Mouse (Mus musculus): ENCODE measurements around the gene Tbck. TPM values are rescaled to one million over a fixed set of nuclear protein-coding genes. Genes with fewer than 3 reads are reported as not detected.

Gene Tbck
- polyA plus RNA-seq, 1 experiment from 2014 or later = 36.8 TPM

DNA sequence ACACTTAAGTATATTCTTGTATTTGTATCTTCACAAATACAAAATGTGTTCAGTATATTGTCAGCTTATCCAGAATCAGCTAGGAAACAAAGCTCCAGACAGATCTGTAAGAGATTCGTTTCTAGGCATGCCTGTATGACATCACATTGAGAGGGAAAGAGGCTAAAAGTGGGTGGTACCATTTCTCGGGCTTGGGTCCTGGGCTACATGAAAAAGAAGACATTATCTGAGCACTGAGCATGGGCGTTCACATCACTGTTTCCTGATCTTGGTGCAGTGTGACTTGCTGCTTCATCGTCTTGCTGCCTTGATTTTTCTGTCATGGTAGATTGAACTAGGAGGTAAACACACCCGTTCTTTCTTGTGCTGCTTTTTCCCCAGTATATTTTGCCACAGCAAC, 127.8 kb downstream of the Tbck start:
- H3K4me2 ChIP-seq (replicated peaks) = no peak overlapping the region
- WGBS = 81% methylated on average over 5 of the region's 5 CpGs
- ATAC-seq = no peak
- H3K4me3 ChIP-seq (replicated peaks) = no peak overlapping the region
- no peaks in the 10 kb centered on the region for H3K27me3 ChIP-seq
- H3K9me3 ChIP-seq = no peaks in the 10 kb centered on the region
- peaks cover 16% of the 10 kb centered on the region; the same call in 1 of the 2 replicates for H3K36me3 ChIP-seq
- no peaks in the 10 kb centered on the region for H3K4me1 ChIP-seq (replicated peaks)
- no peak overlapping the region for H3K27ac ChIP-seq
- no peak overlapping the region for H3K9ac ChIP-seq (replicated peaks)

DNA sequence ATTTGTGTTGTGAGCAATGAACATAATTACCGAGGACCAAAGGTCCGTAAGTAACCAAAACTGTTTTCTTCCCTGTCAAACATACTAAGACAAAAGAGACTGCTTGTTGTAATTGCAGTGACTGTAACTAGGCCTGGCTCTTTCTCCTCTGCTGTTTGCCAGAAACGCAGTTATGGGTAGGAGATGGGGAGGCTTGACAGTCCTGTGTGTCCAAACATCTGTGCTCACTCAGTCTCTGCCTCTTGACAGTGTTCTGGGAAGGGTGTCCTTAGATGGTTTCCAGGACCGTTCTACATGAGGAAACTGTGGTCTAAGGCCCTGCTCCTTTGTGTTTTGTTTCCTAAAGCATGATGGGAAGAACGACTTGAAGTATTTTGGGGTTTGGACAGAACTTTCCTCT, 128.4 kb downstream of the Tbck start:
- no peaks in the 10 kb centered on the region for H3K27me3 ChIP-seq
- H3K4me2 ChIP-seq (replicated peaks) = no peak overlapping the region
- WGBS = 90% methylated on average over 5 of the region's 5 CpGs
- no peak for ATAC-seq
- no peak overlapping the region for H3K27ac ChIP-seq
- H3K4me3 ChIP-seq (replicated peaks) = no peak overlapping the region
- H3K9ac ChIP-seq (replicated peaks) = no peak overlapping the region
- no peaks in the 10 kb centered on the region for H3K9me3 ChIP-seq
- no peaks in the 10 kb centered on the region for H3K4me1 ChIP-seq (replicated peaks)
- peaks cover 14% of the 10 kb centered on the region; the same call in 1 of the 2 replicates for H3K36me3 ChIP-seq

DNA sequence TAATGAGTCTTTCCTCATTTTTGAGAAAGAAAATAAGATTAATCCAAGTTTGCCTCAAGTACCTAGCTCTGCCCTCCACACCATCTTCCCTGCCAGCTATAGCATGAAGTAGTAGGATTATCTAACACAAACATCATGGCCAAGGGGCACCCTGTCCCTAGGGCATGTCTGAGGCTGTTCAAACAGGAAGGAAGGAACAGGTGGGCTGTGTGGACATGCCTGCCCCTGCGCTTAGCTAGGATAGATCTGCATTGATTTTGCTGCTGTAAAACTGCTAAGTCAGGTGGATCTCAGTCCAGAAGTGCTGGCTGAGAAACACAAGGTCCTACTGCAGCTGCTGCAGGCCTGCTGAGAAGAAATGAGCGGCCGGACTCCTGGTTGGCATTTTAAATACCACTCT, 129.2 kb downstream of the Tbck start:
- H3K27me3 ChIP-seq = no peaks in the 10 kb centered on the region
- peaks cover 7% of the 10 kb centered on the region; the same call in 1 of the 2 replicates for H3K36me3 ChIP-seq
- no peak overlapping the region for H3K4me3 ChIP-seq (replicated peaks)
- ATAC-seq = no peak
- WGBS = 95% methylated on average over 3 of the region's 3 CpGs
- no peaks in the 10 kb centered on the region for H3K4me1 ChIP-seq (replicated peaks)
- no peak overlapping the region for H3K9ac ChIP-seq (replicated peaks)
- no peak overlapping the region for H3K27ac ChIP-seq
- H3K4me2 ChIP-seq (replicated peaks) = no peak overlapping the region
- no peaks in the 10 kb centered on the region for H3K9me3 ChIP-seq

DNA sequence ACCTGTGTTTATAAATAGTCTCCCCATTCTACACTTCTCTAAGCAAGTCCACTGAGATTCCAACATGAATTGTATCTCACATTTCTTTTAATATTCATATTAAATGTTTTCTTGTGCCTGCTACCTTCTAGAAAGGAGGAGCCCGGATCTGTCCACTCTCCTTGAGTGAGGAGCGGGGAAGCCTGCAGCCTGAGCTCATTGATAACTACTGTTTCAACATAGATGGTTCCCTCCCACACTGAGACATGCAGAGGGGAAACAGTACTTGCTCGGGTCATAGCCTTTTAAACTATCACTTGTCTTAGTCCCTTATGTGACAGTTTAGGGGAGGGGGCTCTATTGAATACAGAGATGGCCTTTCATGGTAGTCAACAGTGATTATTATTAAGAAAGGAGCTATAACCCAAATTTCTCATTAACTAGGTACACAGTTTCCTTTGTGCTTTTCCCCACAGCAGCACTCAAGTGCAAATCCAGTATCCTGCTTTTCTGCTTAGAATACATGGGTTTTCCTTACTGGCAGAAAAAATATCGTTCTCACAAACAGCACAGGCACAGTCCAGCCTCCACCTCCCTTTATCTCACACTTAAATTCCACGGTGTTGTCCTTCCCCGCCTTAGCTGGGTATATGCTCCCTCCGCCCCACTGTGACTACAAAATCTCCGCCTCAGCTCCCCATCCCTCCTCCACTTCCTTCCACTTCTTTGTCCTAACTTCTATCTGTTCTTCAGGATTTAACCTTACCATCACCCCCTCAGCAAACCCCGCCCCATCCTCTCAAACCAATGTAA, 130.0 kb downstream of the Tbck start:
- Histone ChIP-seq H3K9ac (replicated peaks) (no peak overlapping the region), H3K4me2 (replicated peaks) (no peak overlapping the region), H3K4me1 (replicated peaks) (no peaks in the 10 kb centered on the region; the same call in 1 of the 2 replicates), H3K27me3 (no peaks in the 10 kb centered on the region), H3K27ac (no peak overlapping the region), H3K9me3 (no peaks in the 10 kb centered on the region), H3K36me3 (peaks cover 7% of the 10 kb centered on the region; the same call in 1 of the 2 replicates), H3K4me3 (replicated peaks) (no peak overlapping the region)
- WGBS = 78% methylated on average over 9 of the region's 9 CpGs
- no peak for ATAC-seq

DNA sequence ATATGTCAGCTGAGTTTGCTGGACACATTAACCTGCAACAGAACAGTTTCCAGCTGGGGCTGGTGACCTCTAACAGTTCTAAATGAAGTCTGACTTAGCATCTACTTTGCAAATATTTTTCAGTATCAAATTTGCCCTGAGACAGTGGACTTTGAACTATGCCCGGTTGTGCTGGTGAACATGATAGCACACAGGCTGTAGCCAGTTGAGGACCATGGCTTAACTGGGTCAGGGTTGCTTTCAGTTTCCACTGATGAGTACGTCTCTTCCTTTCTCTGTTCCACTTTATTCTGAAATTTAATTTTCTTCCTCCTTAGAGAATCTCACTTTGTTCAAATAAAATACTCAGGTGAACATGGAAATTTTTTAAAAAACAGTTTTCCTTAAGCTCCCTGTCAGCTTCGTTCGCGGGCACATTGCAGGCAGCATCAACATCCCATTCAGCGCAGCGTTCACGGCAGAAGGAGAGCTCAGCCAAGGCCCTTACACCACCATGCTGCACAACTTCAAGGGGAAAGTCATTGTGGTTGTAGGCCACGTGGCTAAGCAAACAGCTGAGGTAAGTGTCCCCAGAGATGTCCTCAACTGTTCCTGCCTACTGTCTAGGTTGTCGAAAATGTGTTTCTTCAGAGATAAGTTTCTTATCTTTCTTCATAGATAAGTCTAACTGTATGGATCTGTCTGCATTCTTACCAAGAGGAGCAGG, 131.0 kb downstream of the Tbck start:
- Histone ChIP-seq H3K4me2 (replicated peaks) (no peak overlapping the region), H3K4me3 (replicated peaks) (no peak overlapping the region), H3K4me1 (replicated peaks) (no peaks in the 10 kb centered on the region; the same call in 1 of the 2 replicates), H3K27ac (no peak overlapping the region), H3K36me3 (peaks cover 7% of the 10 kb centered on the region; the same call in 1 of the 2 replicates), H3K9me3 (no peaks in the 10 kb centered on the region), H3K9ac (replicated peaks) (no peak overlapping the region), H3K27me3 (no peaks in the 10 kb centered on the region)
- 94% methylated on average over 10 of the region's 10 CpGs for WGBS
- no peak for ATAC-seq

DNA sequence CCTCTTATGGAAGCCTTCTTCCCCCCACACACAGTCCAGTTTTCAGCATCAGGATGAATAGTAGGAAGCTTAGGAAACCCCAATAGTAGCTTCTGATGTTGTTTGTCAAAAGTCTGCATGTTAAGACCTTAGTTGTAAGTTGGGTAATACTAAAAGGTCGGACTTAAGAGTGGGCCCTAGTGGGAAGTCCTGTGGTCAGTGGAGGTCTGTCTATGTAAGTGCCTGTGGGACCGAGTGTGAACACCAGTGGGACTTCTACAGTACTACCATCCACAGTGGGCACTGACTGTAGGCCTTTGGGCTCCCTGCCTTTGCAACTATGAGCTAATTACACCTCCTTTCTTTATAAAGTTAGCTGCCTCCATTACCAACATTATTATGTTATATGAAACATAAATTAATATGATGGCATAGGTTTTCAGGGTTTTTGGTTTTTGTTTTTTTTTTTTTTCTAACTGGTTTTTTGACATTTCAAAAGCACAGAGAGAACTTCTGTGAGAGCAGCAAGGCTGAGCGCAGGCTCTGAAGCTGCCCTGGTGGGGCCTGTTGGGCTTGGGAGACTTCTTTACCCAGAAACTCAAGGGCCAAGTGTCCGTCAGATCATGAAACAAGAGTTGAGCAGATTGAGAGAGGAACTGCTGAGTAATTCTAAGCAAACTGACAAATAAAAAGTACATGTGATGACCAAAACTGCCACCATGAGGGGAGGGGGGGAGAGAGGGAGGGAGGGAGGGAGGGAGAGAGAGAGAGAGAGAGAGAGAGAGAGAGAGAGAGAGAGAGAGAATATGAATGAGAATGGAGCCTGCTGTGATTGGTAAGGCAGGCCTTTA, 131.8 kb downstream of the Tbck start:
- WGBS = 88% methylated on average over 4 of the region's 4 CpGs
- no peaks in the 10 kb centered on the region for H3K9me3 ChIP-seq
- no peak overlapping the region for H3K27ac ChIP-seq
- no peak for ATAC-seq
- no peaks in the 10 kb centered on the region for H3K27me3 ChIP-seq
- peaks cover 7% of the 10 kb centered on the region; the same call in 1 of the 2 replicates for H3K36me3 ChIP-seq
- H3K4me1 ChIP-seq (replicated peaks) = no peaks in the 10 kb centered on the region; the same call in 1 of the 2 replicates
- no peak overlapping the region for H3K9ac ChIP-seq (replicated peaks)
- H3K4me3 ChIP-seq (replicated peaks) = no peak overlapping the region
- no peak overlapping the region for H3K4me2 ChIP-seq (replicated peaks)

DNA sequence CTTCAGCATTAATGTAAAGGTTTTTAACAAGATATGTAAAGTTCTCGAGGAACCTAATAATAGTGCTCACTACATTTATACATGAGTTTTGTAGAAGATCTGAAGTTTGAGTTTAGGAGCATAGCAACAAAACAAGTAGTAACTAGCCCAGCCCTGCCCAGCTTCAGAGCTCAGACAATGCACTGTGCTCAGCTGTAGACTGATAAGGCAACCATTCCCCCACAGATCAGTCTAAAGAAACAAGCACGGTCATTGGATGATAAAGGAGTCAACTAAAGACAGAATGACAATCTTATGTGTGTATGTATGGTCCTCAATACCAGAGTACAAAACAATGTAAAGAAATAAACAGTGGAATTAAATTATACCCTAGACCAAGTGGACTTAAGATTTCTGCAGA, 135.5 kb downstream of the Tbck start:
- Histone ChIP-seq H3K27ac (no peak overlapping the region), H3K9me3 (no peaks in the 10 kb centered on the region), H3K4me1 (replicated peaks) (no peaks in the 10 kb centered on the region; the same call in 1 of the 2 replicates), H3K4me3 (replicated peaks) (no peak overlapping the region), H3K4me2 (replicated peaks) (no peak overlapping the region), H3K9ac (replicated peaks) (no peak overlapping the region), H3K27me3 (no peaks in the 10 kb centered on the region), H3K36me3 (peaks cover 2% of the 10 kb centered on the region; the same call in 1 of the 2 replicates)
- no peak for ATAC-seq
- 80% methylated on average over 2 of the region's 2 CpGs for WGBS

DNA sequence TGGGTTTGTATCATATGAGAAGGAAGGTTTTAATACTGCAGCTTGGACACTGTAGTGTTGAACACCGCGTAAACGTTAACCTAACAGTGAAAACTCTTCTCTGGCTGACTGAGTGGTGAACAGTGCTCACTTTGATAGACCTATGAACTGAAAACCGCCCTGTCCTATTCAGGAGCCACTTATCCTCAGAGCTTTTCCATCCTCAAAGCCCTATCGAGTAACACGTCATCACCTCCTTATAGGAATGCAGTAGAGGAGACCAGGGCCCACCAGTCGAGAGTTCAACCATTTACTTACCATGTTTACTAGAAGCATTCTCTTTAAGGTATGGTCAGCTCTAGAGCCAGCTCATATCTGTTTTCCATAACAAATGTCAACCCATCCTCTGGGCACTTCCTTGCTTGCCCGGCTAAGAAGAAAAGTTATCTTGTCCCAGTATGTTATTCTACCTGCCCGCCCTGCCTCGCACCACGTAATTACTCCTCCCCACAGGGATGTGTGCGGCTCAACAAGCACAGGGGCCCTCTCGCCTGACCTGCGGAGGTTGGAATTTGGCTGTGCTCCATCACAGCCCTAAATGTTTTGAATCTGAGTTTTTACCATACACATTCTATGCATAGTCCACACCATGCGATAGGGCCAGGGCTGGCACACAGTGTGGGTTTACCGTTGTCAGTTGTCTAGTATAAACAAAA, 147.4 kb downstream of the Tbck start:
- Histone ChIP-seq H3K9me3 (no peaks in the 10 kb centered on the region), H3K4me2 (replicated peaks) (no peak overlapping the region), H3K4me1 (replicated peaks) (no peaks in the 10 kb centered on the region), H3K36me3 (peaks cover 12% of the 10 kb centered on the region), H3K27ac (no peak overlapping the region), H3K4me3 (replicated peaks) (no peak overlapping the region), H3K9ac (replicated peaks) (no peak overlapping the region), H3K27me3 (no peaks in the 10 kb centered on the region)
- WGBS = 93% methylated on average over 16 of the region's 16 CpGs
- ATAC-seq = no peak

DNA sequence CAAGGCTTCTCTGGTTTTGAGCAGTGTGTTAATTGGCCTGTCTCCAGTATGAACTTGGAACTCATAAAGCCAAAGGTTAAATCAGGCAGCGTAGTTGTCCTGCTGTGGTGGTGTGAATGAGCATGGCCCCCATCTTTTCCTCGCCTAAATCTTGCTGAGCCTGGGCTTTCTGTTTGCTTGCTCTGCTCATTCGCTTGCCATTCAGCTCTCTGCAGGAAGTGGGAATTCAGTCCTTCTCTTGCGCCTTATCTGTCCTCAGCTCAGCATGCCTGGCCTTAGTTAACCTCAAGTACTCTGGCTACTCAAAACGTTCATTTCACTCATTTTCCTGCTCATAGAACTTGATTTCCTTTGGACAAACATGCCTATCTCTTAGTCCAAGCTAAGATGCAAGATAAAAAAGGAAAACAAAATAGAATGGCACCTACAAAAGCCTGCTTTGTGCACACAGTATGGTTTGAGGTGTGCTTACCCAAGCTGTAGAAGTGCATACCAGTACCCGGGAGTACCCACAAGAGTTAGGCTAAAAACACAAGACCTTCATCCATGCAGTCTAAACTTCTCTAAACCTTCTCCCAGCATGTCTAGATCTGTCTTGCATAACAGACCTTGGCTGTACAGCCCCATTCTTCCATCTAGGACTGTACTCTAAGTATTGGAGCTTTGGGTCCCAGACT, 151.3 kb downstream of the Tbck start:
- Histone ChIP-seq H3K9ac (replicated peaks) (no peak overlapping the region), H3K4me3 (replicated peaks) (no peak overlapping the region), H3K4me2 (replicated peaks) (no peak overlapping the region), H3K36me3 (peaks cover 32% of the 10 kb centered on the region), H3K9me3 (no peaks in the 10 kb centered on the region), H3K4me1 (replicated peaks) (no peaks in the 10 kb centered on the region), H3K27me3 (no peaks in the 10 kb centered on the region), H3K27ac (no peak overlapping the region)
- ATAC-seq = no peak
- 80% methylated on average over 6 of the region's 6 CpGs for WGBS

DNA sequence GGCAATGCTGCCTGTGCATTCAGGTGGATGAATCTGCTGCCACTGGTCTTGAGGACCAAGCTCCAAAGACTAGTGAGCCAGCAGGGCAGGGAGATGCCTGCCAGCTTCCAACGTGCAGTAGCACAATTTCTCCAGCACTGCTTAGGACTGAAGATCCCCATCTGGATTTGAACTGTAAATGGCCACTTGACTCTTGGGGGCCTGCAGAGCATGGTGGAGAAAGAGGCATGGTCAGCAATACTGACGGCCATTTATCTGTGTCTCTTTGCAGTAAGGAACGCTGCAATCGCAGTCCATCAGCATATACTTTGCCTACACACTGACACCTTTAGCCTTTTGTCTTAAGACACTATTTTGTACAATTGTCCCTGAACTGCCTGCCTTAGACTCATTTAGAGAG, 153.2 kb downstream of the Tbck start:
- Histone ChIP-seq H3K9ac (replicated peaks) (no peak overlapping the region), H3K27me3 (no peaks in the 10 kb centered on the region), H3K27ac (no peak overlapping the region), H3K4me3 (replicated peaks) (no peak overlapping the region), H3K36me3 (peaks cover 40% of the 10 kb centered on the region), H3K4me1 (replicated peaks) (no peaks in the 10 kb centered on the region), H3K4me2 (replicated peaks) (no peak overlapping the region), H3K9me3 (no peaks in the 10 kb centered on the region)
- WGBS = 90% methylated on average over 4 of the region's 4 CpGs
- no peak for ATAC-seq
